Mouse (Mus musculus) liver, adult 2 months (tissue): ENCODE data around the gene Cacng7. TPM values are rescaled to one million over a fixed set of nuclear protein-coding genes. Genes with fewer than 3 reads are reported as not detected.

Source experiments
- DNase-seq: peaks from one replicate; pipeline ENCODE4 v3.0.0-alpha.2; 2011; ENCODE audit warnings: low read depth, low spot score; ENCODE audit errors: extremely low read depth
- H3K27ac ChIP-seq: fragments of 200-500 bp; replicated peaks from 2 replicates; pipeline ENCODE4 v1.5.1; 2012; ENCODE audit warnings: low read depth, mild to moderate bottlenecking, control low read depth, inconsistent platforms, low read length; ENCODE audit not compliant: insufficient read depth
- H3K27me3 ChIP-seq: fragments of 200-500 bp; 2 replicates; pipeline ENCODE4 v1.6.1; 2012; ENCODE audit warnings: mild to moderate bottlenecking, moderate library complexity, low read length, inconsistent platforms; ENCODE audit not compliant: control insufficient read depth, insufficient read depth
- H3K36me3 ChIP-seq: fragments of 200-500 bp; 2 replicates; pipeline ENCODE4 v1.6.1; 2012; ENCODE audit warnings: low read length, inconsistent platforms; ENCODE audit not compliant: control insufficient read depth, insufficient read depth
- H3K4me1 ChIP-seq: fragments of 200-500 bp; 2 replicates; pipeline ENCODE4 v1.6.1; 2011; ENCODE audit warnings: low read length; ENCODE audit not compliant: control insufficient read depth, insufficient read depth
- H3K4me3 ChIP-seq: fragments of 200-500 bp; 2 replicates; pipeline ENCODE4 v1.5.1; 2011; ENCODE audit warnings: low read depth, mild to moderate bottlenecking, control low read depth, low read length, moderate library complexity; ENCODE audit not compliant: insufficient read depth
- H3K79me2 ChIP-seq: fragments of 200-500 bp; 2 replicates; pipeline ENCODE4 v1.6.1; 2012; ENCODE audit warnings: inconsistent platforms, mild to moderate bottlenecking, low read length, moderate library complexity; ENCODE audit not compliant: control insufficient read depth, insufficient read depth
- H3K9ac ChIP-seq: fragments of 200-500 bp; 2 replicates; pipeline ENCODE4 v1.6.1; 2012; ENCODE audit warnings: low read depth, mild to moderate bottlenecking, control low read depth, inconsistent platforms, low read length
- CTCF ChIP-seq: fragments of 200-500 bp; IDR thresholded peaks from 2 replicates; pipeline ENCODE4 v1.5.1; 2011; ENCODE audit warnings: low read depth, low read length, control low read depth
- POLR2A ChIP-seq: fragments of 200-500 bp; IDR thresholded peaks from 2 replicates; pipeline ENCODE4 v1.6.1; 2011; ENCODE audit warnings: low read length, control low read depth; ENCODE audit not compliant: insufficient read depth; ENCODE audit errors: extremely low read depth
- WGBS: fragments of 180-500 bp; shearing (Covaris S2); methylation state at CpG from one replicate; pipeline ENCODE4 v1.1.7; 2018; 5-methylcytosine and 5-hydroxymethylcytosine counted together
- polyA plus RNA-seq: library from polyadenylated mRNA; depleted of rRNA; stranded (reverse); fragments of >200 nt; gene quantifications from 2 replicates; pipeline ENCODE4 v1.2.3, GENCODE M21; 2012; rRNA removed
- total RNA-seq: library from RNA; depleted of rRNA; stranded (reverse); fragments of >200 nt; gene quantifications from 2 replicates; pipeline ENCODE4 v1.2.3, GENCODE M21; 2014; rRNA removed

Gene Cacng7
- total and polyA plus RNA-seq, 2 experiments, result 0.29 to 0.37 TPM

DNA sequence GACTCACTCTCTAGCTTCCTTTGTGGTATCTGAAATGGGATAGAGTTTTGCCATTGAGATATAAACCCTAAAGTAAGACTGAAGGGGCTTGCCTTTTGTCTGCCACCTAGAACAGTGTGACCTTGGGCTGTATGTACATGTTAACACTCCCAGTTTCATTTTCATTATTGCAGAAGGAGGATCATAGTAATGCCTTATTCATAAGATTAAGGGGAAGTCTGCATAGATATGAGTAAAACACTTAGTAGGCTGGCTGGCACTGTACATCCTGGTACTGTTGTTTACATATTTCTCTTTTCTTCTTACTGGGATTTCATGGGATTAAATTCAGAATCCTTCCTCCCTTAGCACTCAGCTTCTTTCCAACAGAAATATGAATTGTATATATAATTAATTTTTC lies 67.2 kb downstream of the Cacng7 start:
- no peak for DNase-seq
- no peaks in the 10 kb centered on the region for H3K4me1 ChIP-seq
- H3K79me2 ChIP-seq, result no peaks in the 10 kb centered on the region
- H3K36me3 ChIP-seq, result no peaks in the 10 kb centered on the region
- no peak overlapping the region for H3K4me3 ChIP-seq
- no peak overlapping the region for H3K27ac ChIP-seq
- TF ChIP-seq CTCF (no peak), POLR2A (no peak)
- no peak overlapping the region for H3K9ac ChIP-seq
- no peaks in the 10 kb centered on the region for H3K27me3 ChIP-seq

DNA sequence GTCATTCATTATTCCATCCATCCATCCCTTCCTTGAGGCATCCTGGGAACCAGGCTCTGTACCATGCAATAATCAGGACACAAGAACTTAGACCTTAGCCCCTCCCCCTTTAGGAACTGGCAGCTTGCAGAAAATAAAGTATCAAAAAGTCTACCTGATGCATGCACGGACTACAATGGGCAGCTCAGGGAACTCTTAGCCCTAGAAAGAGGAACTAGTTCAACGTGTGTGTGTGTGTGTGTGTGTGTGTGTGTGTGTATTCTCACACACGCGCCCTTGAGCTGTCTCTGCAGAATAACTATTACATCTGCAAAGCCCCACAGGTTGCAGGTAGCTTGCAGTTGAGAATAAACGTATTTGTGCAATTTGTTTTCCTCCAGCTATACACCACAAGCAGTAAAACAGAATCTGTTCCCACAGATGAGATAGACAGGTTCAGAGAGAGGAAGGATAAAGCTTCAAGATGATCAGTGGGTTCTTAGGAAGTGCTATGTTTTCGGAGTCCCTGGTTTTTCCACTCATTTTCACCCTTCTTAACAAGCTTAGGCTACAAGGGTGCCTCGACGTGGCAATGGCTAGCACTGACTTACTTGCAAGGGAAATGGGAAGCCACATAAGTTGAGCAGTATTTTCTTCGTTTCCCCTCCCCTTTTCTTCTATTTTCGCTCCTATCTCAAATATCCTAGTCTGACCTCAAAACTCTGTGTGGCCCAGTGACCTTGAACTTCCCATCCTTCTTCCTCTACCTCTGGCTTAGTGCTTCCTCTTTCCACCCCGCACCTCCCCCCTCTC lies 77.2 kb downstream of the Cacng7 start:
- Histone ChIP-seq H3K79me2 (no peaks in the 10 kb centered on the region), H3K4me1 (peaks cover 3% of the 10 kb centered on the region; the same call in 1 of the 2 replicates), H3K36me3 (no peaks in the 10 kb centered on the region), H3K27ac (no peak overlapping the region), H3K27me3 (peaks cover 11% of the 10 kb centered on the region), H3K4me3 (no peak overlapping the region), H3K9ac (no peak overlapping the region)
- DNase-seq, result no peak
- TF ChIP-seq CTCF (no peak), POLR2A (no peak)
- 50% methylated on average over 11 of the region's 11 CpGs for WGBS

DNA sequence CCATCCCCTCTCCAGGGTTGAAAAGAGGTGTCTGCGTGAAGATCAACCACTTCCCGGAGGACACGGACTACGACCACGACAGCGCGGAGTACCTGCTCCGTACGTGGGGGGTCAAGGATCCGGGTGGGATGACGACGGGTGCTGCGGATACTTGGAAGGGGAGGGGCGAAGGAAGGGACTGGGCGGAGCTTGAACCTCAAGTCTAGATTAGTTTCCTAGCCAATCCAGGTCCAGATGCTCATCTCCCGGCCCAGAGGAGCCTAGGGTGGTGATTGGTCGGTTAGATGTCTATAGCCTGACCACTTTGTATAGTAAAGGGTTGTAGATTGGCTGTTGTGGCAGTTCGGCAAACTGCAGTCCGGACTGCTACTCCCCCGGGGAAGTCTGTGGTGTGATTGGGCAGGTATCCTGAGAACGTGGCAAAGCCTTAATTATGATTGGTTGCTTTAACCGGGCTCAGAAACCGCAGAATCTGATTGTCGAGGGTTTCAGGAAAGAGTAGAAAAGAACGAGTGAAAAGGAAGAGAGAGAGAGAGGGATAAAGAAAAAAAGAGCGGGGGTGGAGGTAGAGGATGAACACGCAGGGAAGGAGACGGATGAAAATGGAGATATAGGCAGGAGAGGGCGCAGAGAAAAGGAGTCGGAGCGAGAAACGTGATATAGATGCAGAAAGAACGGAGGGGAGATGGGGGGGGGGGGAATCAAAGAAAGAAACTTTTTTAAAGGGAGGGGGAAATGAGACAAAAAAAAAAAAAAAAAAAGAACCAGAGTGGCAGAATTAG lies 78.6 kb downstream of the Cacng7 start:
- Histone ChIP-seq H3K79me2 (no peaks in the 10 kb centered on the region), H3K27ac (no peak overlapping the region), H3K9ac (no peak overlapping the region), H3K4me1 (peaks cover 3% of the 10 kb centered on the region; the same call in 1 of the 2 replicates), H3K36me3 (no peaks in the 10 kb centered on the region), H3K4me3 (no peak overlapping the region), H3K27me3 (peaks cover 22% of the 10 kb centered on the region)
- TF ChIP-seq POLR2A (no peak), CTCF (no peak)
- DNase-seq, result peak; percentile 3
- WGBS, result 3% methylated on average over 33 of the region's 33 CpGs

DNA sequence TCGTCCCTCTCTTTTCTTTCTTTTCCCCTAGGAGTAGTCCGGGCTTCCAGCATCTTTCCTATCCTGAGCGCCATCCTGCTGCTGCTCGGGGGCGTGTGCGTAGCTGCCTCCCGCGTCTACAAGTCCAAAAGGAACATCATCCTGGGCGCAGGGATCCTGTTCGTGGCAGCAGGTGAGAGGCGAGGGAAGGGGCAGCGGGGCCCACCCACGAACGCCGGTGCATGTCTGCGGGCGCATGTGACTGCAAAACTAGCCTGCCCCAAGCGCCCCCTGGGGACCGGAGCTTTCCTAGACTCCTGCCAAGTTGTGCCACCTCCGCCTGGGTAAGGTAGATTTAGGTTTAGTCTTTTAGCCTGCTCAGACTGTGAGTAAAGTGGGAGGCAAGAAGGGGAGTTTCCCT lies 79.3 kb downstream of the Cacng7 start:
- H3K9ac ChIP-seq, result no peak overlapping the region
- peaks cover 3% of the 10 kb centered on the region; the same call in 1 of the 2 replicates for H3K4me1 ChIP-seq
- H3K4me3 ChIP-seq, result no peak overlapping the region
- no peak overlapping the region for H3K27ac ChIP-seq
- TF ChIP-seq POLR2A, result no peak
- TF ChIP-seq CTCF, result no peak
- H3K27me3 ChIP-seq, result peaks cover 22% of the 10 kb centered on the region
- WGBS, result 5% methylated on average over 20 of the region's 20 CpGs
- no peaks in the 10 kb centered on the region for H3K79me2 ChIP-seq
- no peak for DNase-seq
- no peaks in the 10 kb centered on the region for H3K36me3 ChIP-seq

DNA sequence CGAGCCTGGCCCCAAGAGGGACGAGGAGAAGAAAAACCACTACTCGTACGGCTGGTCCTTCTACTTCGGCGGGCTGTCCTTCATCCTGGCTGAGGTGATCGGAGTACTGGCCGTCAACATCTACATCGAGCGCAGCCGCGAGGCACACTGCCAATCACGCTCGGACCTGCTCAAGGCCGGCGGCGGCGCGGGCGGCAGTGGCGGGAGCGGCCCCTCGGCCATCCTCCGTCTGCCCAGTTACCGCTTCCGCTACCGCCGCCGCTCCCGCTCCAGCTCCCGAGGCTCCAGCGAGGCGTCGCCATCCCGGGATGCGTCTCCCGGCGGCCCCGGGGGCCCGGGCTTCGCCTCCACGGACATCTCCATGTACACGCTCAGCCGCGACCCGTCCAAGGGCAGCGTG lies 82.1 kb downstream of the Cacng7 start:
- no peaks in the 10 kb centered on the region for H3K79me2 ChIP-seq
- H3K27ac ChIP-seq, result no peak overlapping the region
- no peaks in the 10 kb centered on the region for H3K36me3 ChIP-seq
- peaks cover 3% of the 10 kb centered on the region; the same call in 1 of the 2 replicates for H3K4me1 ChIP-seq
- TF ChIP-seq CTCF (no peak), POLR2A (no peak)
- peaks cover 26% of the 10 kb centered on the region for H3K27me3 ChIP-seq
- DNase-seq, result no peak
- H3K9ac ChIP-seq, result no peak overlapping the region
- 2% methylated on average over 46 of the region's 47 CpGs for WGBS
- H3K4me3 ChIP-seq, result peak overlapping the region; percentile 51; the same call in 1 of the 2 replicates

DNA sequence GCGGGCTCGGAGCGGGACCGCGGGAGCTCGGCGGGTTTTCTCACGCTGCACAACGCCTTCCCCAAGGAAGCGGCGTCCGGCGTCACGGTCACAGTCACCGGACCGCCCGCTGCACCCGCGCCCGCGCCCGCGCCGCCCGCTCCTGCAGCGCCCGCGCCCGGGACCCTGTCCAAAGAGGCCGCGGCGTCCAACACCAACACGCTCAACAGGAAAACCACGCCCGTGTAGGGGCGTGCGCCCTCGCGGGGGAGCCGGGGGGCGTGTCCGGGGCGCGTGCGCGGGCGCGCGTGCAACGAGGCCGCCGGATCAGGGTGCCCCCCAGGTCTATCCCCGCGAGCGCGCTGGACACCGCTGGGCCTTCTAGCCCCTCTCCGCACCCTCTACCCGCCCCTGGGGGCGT lies 82.6 kb downstream of the Cacng7 start:
- Histone ChIP-seq H3K4me3 (peak overlapping the region; percentile 51; the same call in 1 of the 2 replicates), H3K36me3 (no peaks in the 10 kb centered on the region), H3K27ac (no peak overlapping the region), H3K9ac (no peak overlapping the region), H3K79me2 (no peaks in the 10 kb centered on the region), H3K27me3 (peaks cover 26% of the 10 kb centered on the region), H3K4me1 (peaks cover 3% of the 10 kb centered on the region; the same call in 1 of the 2 replicates)
- 1% methylated on average over 57 of the region's 60 CpGs for WGBS
- TF ChIP-seq CTCF, result no peak
- no peak for TF ChIP-seq POLR2A
- DNase-seq, result no peak

Other genes starting within 250 kb of the Cacng7 start
- not detected in 2 replicates for gene AU018091, start 163.8 kb upstream of the Cacng7 start, total RNA-seq
- gene AU018091, start 163.8 kb upstream of the Cacng7 start, polyA plus RNA-seq, result not detected in 2 replicates
- 5.8 and 7.0 TPM in 2 replicates for gene Nlrp12, start 83.2 kb upstream of the Cacng7 start, total RNA-seq
- gene Nlrp12, start 83.2 kb upstream of the Cacng7 start, polyA plus RNA-seq, result 1.4 and 2.6 TPM in 2 replicates
- 6.6 and 9.6 TPM in 2 replicates for gene Myadm, start 43.9 kb upstream of the Cacng7 start, total RNA-seq
- gene Myadm, start 43.9 kb upstream of the Cacng7 start, polyA plus RNA-seq, result 54.8 and 63.0 TPM in 2 replicates
- gene Prkcg, start 43.8 kb upstream of the Cacng7 start, total RNA-seq, result under 0.01 and 0.54 TPM in 2 replicates
- gene Prkcg, start 43.8 kb upstream of the Cacng7 start, polyA plus RNA-seq, result 0.19 and 0.26 TPM in 2 replicates
- gene Cacng8, start 57.7 kb downstream of the Cacng7 start, total RNA-seq, result not detected in 2 replicates
- gene Cacng8, start 57.7 kb downstream of the Cacng7 start, polyA plus RNA-seq, result not detected in 2 replicates
- gene Cacng6, start 91.2 kb downstream of the Cacng7 start, total RNA-seq, result 0.18 TPM in 1 of 2 replicates, not detected in the other
- gene Cacng6, start 91.2 kb downstream of the Cacng7 start, polyA plus RNA-seq, result not detected in 2 replicates
- gene Tarm1, start 169.7 kb downstream of the Cacng7 start, total RNA-seq, result not detected in 2 replicates
- not detected in 2 replicates for gene Tarm1, start 169.7 kb downstream of the Cacng7 start, polyA plus RNA-seq